Mouse (Mus musculus) forelimb bud, embryonic 11.5 days (tissue): ENCODE results near the gene Spout1.
A peak's percentile ranks its signal among the peaks of the same experiment; 100 is the strongest.
"Not testable (repeated sequence)": the region's sequence is repeated elsewhere in the genome, so short reads cannot be mapped to it uniquely, and the experiment has no call there.

Source experiments
- DNase-seq: peaks from one replicate; pipeline ENCODE4 v3.0.0-alpha.2; 2012; ENCODE audit warnings: low read depth, low spot score

Gene Spout1

GRCm38 (mm10) chr2:30178711-30179110 lies 452 bp upstream of the Spout1 start:
- DNase-seq: not testable (repeated sequence)

DNA sequence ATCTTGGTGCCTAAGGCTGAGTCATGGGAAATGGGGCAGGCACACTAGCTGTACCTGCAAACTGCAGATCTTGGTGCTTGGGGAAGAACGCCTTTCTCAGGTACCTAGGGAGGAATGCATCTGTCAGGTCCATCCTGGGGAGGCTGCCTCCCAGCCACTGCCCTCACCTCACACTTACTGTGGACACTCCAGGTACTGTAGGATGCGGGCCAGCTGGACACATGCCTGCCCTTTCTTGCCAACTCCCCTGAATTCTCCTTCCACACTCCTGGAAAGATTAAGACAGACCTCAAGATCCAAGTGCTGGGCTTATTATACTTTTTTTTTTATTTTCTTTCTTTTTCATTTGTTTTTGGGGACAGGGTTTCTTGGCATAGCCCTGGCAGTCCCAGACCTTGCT lies 1.7 kb downstream of the Spout1 start:
- no peak for DNase-seq

- DNase-seq: no peak
Measured at GRCm38 (mm10) chr2:30175897-30176296, 2.4 kb downstream of the Spout1 start.

GRCm38 (mm10) chr2:30173541-30174240 lies 4.6 kb downstream of the Spout1 start:
- no peak for DNase-seq

GRCm38 (mm10) chr2:30171997-30172382 lies 6.3 kb downstream of the Spout1 start:
- DNase-seq: no peak

DNA sequence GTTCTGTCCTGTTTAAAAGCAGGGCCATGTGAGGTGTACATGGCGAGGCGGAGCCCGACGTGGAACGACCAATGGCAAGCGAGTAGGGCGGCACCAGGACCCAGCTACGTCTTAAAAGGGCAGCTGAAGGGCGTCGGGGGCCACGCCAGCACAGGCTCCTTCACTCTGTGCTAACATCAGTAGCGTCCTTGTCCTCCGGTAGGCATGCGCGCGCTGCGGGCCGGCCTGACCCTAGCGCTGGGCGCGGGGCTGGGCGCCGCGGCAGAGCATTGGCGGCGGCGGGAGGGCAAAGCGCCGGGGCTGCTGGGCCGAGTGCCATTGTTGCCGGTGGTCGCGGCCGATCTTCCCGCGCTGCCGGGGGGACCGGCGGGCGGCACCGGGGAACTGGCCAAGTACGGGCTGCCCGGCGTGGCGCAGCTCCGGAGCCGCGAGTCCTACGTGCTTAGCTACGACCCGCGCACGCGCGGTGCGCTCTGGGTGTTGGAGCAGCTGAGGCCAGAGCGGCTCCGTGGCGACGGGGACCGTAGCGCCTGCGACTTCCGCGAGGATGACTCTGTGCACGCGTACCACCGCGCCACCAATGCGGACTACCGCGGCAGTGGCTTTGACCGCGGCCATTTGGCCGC lies 6.8 kb downstream of the Spout1 start, which contains the start of gene Endog:
Endog (plus strand) TSS at position 123 of the 626 bp plus-strand sequence.
- peak; percentile 78 for DNase-seq

DNA sequence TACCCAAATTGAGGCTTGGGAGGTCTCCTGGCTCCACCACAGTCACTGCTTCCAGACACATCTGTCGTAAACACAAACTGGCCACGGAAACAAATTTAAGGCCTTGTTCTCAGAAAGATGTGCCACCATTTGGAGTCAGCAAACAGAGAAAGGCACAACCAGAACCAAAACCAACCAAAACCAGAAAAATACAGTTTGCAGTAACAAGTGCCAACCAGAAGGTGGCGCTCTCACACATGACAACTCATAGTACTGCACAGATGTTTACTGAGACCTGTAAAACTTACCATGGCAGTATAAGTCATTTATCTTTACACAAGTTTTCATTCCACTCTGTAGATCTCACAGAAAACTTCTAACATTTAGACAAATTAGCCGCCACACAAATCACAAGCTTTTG lies 11.6 kb downstream of the Spout1 start:
- DNase-seq: peak; percentile 13

- DNase-seq: no peak
Measured at GRCm38 (mm10) chr2:30164340-30164932, 13.8 kb downstream of the Spout1 start.

- peak; percentile 68 for DNase-seq
Measured at GRCm38 (mm10) chr2:30161809-30162208, 16.4 kb downstream of the Spout1 start.

DNA sequence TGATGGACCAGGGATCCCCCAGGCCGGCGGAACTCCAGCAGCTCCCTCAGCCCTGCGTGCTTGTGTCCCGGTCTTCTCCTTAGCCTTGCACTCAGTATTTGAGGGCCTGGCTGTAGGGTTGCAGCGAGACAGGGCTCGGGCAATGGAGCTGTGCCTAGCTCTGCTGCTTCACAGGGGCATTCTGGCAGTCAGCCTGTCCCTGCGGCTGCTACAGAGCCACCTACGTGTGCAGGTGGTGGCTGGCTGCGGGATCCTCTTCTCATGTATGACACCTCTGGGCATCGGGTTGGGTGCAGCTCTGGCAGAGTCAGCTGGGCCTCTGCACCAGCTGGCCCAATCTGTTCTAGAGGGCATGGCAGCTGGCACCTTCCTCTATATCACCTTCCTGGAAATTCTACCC lies 18.4 kb downstream of the Spout1 start:
- not testable (repeated sequence) for DNase-seq

GRCm38 (mm10) chr2:30152616-30153015 lies 25.6 kb downstream of the Spout1 start:
- DNase-seq: no peak

DNA sequence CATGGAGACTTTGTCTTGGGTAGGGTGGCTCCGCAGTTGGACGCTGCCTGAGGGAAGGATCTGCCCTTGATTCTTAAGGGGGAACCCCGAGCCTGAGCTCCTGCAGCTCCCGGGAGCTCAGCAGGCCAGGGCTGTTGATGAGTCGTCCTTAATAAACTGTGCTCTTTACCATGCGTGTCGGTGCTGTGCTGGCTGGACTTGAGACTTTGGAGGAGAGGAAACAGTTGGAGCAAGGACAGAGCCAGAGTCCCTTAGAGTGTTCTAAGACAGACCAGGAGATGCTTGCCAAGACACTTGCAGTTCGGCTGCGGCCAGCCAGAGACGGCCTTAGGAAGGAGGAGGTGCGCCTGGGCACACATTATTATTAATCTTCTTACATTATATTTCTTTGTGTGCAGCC lies 26.4 kb downstream of the Spout1 start:
- DNase-seq: no peak

- DNase-seq: no peak
Measured at GRCm38 (mm10) chr2:30147466-30147865, 30.8 kb downstream of the Spout1 start.

DNA sequence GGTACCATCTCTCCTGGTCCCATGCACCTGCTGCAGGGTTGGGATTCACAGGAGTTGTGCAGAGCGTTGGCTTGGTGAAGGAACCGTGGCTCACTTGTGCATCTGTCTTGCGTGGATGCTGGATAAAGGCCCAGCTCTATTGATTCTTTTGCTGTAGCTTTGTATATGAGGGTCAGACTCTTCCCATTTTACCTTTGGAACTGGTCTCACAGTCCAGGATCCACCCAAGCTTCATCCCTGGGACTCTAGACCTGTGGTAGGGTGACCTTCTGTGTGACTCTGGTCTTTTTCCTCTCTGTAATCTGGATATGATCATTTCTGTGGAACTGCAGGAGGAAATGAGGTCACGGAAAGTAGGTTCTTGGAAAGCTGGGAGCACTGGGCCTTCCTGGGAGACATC lies 33.8 kb downstream of the Spout1 start:
- DNase-seq: no peak

DNA sequence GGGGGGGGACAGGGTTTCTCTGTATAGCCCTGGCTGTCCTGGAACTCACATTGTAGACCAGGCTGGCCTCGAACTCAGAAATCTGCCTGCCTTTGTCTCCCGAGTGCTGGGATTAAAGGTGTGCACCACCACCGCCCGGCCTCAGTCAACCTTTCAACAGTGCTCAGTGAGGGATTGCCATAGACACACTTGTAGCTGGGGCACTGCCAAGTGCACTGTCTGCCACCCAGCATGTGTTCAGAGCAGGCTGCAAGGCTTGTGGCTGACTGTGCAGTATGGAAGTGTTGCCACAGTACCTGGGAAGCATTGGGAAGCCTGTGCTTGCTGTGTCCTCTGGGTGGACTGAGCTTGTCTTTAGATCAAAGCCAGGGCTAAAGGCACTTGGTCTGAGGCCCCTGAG lies 38.2 kb downstream of the Spout1 start:
- DNase-seq: not testable (repeated sequence)

DNA sequence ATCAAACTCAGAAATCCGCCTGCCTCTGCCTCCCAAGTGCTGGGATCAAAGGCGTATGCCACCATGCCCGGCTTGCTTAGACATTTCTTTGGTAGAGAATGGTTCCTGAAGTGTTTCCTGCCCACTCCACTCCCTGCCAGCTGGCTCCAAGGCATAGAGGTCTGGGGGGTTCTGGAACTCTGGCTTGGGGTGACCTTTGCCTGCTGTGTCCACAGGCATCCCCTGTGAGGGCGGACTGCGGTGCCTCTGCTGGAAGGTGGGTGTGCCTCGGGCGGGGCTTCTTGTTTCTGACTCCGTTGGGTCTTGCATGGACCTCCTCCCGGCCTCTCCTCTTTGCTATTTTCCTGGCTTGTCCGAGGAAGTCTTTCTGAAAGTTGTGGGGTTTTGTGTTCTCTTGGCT lies 41.8 kb downstream of the Spout1 start:
- DNase-seq: no peak

DNA sequence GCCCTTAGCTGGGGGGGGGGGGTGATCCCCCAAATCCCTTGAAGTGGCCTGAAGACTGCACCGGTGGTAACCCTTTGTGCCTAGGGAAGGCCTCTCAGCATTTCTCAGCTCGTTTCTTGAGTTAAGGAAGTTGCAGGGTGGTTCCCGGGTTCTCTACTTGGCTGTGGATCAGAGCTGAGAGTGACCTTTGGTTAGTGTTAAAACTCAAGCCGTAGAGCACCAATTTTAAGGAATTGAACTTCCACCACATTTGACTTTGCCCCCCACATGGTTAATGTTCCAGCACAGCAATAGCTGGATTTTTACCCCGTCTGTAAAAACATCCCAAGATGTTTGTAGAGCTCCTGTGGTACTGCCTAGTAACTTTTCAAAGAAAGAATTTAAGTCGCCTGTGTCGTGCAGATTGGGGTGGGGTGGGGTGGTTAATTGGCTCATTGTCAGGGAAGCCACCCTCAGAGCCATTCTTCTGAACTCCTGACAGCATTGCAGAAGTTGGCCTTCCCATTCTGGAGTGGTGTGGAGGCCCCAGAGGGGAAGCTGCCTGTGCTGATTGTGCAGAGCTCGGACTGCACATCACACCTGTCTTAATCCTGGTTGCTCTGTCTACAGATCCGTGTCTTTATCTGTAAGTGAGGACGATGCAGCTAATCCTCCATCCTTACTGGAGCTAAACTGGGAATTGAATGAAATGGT lies 43.2 kb downstream of the Spout1 start:
- no peak for DNase-seq

GRCm38 (mm10) chr2:30134378-30134711 lies 43.9 kb downstream of the Spout1 start:
- no peak for DNase-seq

- peak; percentile 89 for DNase-seq
Measured at GRCm38 (mm10) chr2:30133613-30134377, 44.5 kb downstream of the Spout1 start, which contains the start of gene Tbc1d13. TSS of gene Tbc1d13 (plus strand) at chr2:30133746.

DNA sequence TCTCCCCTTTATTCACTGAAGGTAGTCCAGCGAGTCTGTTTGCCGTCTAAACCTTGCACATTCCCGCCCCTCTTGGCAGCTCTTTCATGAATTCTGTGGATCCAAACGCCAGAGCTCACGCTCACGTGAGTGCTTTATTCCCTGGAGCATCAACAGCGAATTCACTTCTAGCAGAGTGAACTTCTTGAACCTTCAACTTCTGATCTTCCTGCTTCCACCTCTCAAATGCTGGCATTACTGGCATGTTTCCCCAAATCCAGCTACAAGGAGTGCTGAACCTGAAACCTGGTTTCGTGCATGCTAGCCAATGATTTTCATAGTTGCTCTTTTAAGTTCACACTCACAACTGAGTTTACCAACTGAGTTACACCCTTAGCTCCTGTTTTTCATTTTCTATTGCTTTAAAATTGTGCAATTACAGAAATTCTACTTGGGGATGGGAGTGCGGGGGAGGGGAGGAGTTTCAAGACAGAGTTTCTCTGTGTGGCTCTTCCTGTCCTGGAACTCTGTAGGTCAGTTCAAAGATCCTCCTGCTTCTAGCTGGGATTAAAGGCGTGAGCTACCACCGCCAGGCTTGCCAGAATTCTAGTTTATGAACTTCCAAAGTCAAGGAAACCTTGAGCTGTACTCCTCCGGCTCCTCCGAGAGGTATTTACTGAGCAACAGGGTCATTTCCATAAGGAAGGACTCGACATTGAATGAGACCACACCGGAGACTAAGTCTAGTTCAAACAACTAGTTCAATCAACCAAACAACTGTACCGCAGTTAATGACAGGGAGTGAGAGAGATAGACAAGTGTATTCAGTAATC lies 45.3 kb downstream of the Spout1 start:
- no peak for DNase-seq

DNA sequence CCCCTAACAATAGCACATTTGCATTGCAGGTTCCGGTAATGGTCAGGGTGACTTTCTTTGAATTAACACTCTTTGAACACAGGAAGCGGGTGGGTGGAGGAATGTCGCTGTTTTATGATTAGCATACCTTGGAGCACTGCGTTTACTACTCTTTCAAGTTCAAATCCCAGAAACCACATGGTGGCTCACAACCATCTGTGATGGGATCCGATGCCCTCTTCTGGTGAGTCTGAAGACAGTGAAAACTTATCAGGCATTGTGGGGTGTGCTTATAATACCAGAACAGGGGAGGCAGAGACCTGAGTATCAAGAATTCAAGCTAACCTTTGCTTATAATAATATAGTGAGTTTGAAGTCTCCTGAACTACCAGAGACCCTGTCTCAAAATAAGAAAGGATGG lies 47.0 kb downstream of the Spout1 start:
- not testable (repeated sequence) for DNase-seq
